Mouse (Mus musculus) left cerebral cortex, postnatal 14 days (tissue): ENCODE data around the gene Camk2d. TPM values are rescaled to one million over a fixed set of nuclear protein-coding genes. Genes with fewer than 3 reads are reported as not detected.
A peak's percentile ranks its signal among the peaks of the same experiment; 100 is the strongest.

Experiments used
- DNase-seq, 2 experiments: peaks; one replicate each; pipeline ENCODE4 v3.0.0; 2021 to 2022; ENCODE audit warnings: low spot score in 2 of 2, mixed read lengths in 1 of 2
- intact Hi-C: fragments of 180-260 bp; cut with DNase I; formaldehyde crosslinking; loops from one replicate; pipeline ENCODE4 v1.15.1; 2025
- total RNA-seq, 2 experiments: library from RNA; stranded (reverse); gene quantifications; 2 replicates each; pipeline ENCODE4 v1.2.3; 2021

Camk2d gene
- total RNA-seq, 2 experiments from 2014 or later: 150 to 176 TPM

GRCm38 (mm10) chr3:126725647-126726046, 129.5 kb downstream of the Camk2d start:
- no peak for DNase-seq
- intact Hi-C loops: no loop called here

GRCm38 (mm10) chr3:126727387-126727786, 131.3 kb downstream of the Camk2d start:
- no peak for DNase-seq
- intact Hi-C loops: no loop called here

- DNase-seq: no peak
- intact Hi-C loops: no loop called here
Observed at GRCm38 (mm10) chr3:126730411-126730810, 134.3 kb downstream of the Camk2d start.

GRCm38 (mm10) chr3:126732323-126732722, 136.2 kb downstream of the Camk2d start:
- intact Hi-C loops: no loop called here
- no peak for DNase-seq

- intact Hi-C loops: no loop called here
- DNase-seq: no peak
Observed at GRCm38 (mm10) chr3:126734533-126734932, 138.4 kb downstream of the Camk2d start.

- no peak for DNase-seq
- intact Hi-C loops: no loop called here
Observed at GRCm38 (mm10) chr3:126735211-126735610, 139.1 kb downstream of the Camk2d start.

GRCm38 (mm10) chr3:126737128-126737527, 141.0 kb downstream of the Camk2d start:
- no peak for DNase-seq
- intact Hi-C loops: no loop called here

GRCm38 (mm10) chr3:126740146-126740545, 144.0 kb downstream of the Camk2d start:
- intact Hi-C loops: no loop called here

GRCm38 (mm10) chr3:126744432-126745133, 148.5 kb downstream of the Camk2d start:
- no peak for DNase-seq
- intact Hi-C loops: no loop called here

More at GRCm38 (mm10) chr3:126740146-126740545, 144.0 kb downstream of the Camk2d start:
- no peak for DNase-seq

GRCm38 (mm10) chr3:126746148-126746803, 150.2 kb downstream of the Camk2d start:
- no peak for DNase-seq
- intact Hi-C loops: no loop called here

- no peak for DNase-seq
- intact Hi-C loops: no loop called here
Observed at GRCm38 (mm10) chr3:126747628-126748027, 151.5 kb downstream of the Camk2d start.

GRCm38 (mm10) chr3:126751377-126752098, 155.4 kb downstream of the Camk2d start:
- no peak for DNase-seq
- intact Hi-C loops: no loop called here

GRCm38 (mm10) chr3:126752978-126753377, 156.9 kb downstream of the Camk2d start:
- no peak for DNase-seq
- intact Hi-C loops: no loop called here

GRCm38 (mm10) chr3:126758398-126758797, 162.3 kb downstream of the Camk2d start:
- no peak for DNase-seq
- intact Hi-C loops: no loop called here

GRCm38 (mm10) chr3:126760608-126761007, 164.5 kb downstream of the Camk2d start:
- DNase-seq: no peak
- intact Hi-C loops: no loop called here

GRCm38 (mm10) chr3:126764745-126765144, 168.6 kb downstream of the Camk2d start:
- intact Hi-C loops: no loop called here
- peak in 1 of 2 experiments; percentile 38 for DNase-seq

- DNase-seq: no peak
- intact Hi-C loops: loop anchor here (2.0 kb wide), 1 partner anchor 173 kb away; the partner anchor contains the start of gene Camk2d
Observed at GRCm38 (mm10) chr3:126770056-126770455, 174.0 kb downstream of the Camk2d start.

GRCm38 (mm10) chr3:126771032-126771431, 174.9 kb downstream of the Camk2d start:
- intact Hi-C loops: loop anchor here (2.0 kb wide), 1 partner anchor 174 kb away; the partner anchor contains the start of gene Camk2d
- no peak for DNase-seq

- DNase-seq: peak; percentile 54 to 62
- intact Hi-C loops: loop anchor here (2.0 kb wide), 1 partner anchor 175 kb away; the partner anchor contains the start of gene Camk2d
Observed at GRCm38 (mm10) chr3:126771541-126771940, 175.4 kb downstream of the Camk2d start.

GRCm38 (mm10) chr3:126776001-126776400, 179.9 kb downstream of the Camk2d start:
- no peak for DNase-seq
- intact Hi-C loops: no loop called here
